Mouse (Mus musculus): Measurements from ENCODE around the gene Gps2.
"Not testable (repeated sequence)": the region's sequence is repeated elsewhere in the genome, so short reads cannot be mapped to it uniquely, and the experiment has no call there.

Gps2 gene

DNA sequence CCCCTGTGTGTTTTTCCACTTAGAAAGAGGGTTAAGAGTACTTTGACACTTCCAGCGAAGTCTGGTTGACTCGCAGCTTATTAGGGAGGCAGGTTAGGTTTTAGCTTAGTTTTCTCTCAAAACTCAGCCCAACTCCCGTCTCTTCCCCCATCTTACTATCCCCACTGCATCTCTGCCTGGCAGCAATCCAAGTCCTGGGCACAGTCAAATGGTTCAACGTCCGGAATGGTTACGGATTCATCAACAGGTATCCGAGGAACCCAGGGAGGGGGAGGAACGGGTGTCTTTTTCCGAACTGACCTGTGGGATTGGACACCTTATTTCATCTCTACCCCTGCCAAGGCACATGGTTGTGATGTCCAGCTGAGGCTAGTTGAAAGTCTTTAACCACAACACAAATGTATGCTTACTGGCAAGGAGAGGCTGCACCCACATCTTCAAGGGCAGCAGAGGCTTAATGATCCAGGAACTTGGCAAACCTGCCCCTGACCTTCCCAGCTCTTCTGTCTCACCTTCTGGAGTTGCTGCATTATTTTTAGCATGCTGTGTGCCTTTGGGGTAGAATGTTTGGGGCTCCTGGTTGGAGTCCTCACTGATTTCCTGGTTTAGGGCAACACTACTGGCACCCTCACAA is 23.1 kb downstream of the Gps2 start:
- in situ Hi-C loops (cut with MboI, MseI) = no loop called here

DNA sequence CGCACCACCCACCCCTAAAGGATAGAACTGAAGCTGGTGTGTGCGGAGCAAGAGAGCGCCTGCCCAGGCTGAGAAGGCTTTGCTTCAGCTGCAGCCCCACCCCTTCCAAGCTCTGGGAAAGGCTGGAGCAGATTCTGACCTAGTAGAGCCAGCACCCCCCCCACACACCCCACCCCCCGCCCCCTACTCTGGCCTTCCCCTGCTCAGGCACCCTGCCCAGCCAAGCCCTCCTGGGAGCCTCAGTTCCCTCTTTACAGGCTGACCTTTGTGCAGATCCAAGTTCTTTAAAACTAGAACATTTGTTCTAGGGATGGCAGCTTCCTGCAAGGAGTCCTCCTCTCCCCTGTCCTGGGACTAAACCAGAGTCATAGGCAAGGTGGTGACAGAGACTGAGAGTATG is 23.7 kb downstream of the Gps2 start:
- in situ Hi-C loops (cut with MboI, MseI) = no loop called here

DNA sequence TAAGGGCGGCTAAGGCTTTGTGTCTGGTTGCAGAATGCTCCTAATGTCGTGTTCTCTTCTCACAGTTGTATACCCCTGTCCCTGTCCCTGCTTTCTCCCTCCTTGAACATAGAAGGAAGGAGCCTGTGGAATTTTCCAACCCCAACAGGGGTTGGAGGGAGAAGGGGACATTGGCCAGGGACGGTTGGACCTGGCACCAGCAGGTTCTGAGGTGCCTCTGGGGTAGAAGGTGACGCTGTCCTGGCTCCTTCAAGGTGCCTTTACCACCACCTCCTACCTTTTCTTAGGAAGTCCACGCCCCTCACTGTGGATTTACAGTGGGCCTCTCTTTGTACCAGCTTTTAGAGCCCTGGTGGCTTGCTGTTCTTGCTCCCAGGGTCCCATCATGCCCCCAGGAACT is 24.1 kb downstream of the Gps2 start:
- in situ Hi-C loops (cut with MboI, MseI) = no loop called here

DNA sequence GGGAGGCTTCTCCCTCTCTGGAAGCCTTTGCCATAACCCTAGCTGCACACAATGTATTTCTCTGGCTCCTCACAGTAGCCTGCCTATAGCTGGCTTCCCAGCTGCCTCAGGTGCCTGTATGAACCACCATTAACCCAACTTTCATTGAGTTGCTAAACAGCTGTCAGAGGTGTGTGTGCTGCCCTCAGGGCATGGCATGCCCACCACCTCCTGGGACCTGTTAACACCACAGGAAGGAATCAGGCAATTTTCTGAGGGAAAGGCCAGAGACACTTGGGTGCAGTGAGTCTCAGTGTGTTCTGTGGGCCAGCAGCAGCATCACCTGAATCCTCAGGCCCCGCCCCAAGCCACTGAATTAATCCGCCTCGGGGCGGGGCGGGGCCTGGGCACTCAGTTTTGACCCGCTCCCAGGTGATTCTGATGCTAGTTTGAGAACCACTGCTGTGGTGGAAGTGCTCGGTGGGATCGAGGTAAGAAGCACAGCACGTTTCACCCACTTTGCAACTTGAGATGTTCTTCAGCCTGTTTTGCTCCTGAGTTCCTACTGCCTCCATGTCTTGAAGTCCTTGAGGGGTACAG is 24.8 kb downstream of the Gps2 start:
- in situ Hi-C loops (cut with MboI, MseI) = no loop called here

DNA sequence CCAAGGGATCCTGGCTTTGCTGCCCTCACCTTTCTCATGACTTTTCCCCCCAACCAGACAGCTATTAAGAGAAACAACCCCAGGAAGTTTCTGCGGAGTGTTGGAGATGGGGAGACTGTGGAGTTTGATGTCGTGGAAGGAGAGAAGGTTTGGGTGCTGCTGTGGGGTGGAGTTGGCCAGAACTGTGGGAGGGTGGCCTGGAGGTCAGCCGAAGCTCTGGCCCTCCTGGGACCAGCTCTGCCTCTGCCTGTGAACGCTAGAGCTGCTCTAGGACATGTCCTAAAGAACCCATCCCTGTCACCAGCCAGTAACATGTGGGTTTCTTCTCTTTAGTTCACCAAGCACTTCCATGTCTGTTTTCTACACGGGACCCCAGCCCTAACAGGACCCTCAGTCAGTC is 25.5 kb downstream of the Gps2 start:
- in situ Hi-C loops (cut with MboI, MseI) = no loop called here

DNA sequence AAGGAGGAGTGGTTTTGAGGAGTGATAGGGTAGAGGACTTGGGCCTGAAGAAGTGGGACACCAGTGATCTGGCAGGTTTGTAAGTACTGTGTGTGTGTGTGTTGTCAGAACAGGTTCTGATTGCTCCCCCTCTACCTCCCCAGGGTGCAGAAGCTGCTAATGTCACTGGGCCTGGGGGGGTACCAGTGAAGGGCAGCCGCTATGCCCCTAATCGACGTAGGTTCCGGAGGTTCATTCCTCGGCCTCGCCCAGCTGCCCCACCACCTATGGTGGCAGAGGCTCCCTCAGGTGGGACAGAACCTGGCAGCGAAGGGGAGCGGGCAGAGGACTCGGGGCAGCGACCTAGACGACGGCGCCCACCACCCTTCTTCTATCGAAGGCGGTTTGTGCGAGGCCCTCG is 26.0 kb downstream of the Gps2 start:
- in situ Hi-C loops (cut with MboI, MseI) = no loop called here

DNA sequence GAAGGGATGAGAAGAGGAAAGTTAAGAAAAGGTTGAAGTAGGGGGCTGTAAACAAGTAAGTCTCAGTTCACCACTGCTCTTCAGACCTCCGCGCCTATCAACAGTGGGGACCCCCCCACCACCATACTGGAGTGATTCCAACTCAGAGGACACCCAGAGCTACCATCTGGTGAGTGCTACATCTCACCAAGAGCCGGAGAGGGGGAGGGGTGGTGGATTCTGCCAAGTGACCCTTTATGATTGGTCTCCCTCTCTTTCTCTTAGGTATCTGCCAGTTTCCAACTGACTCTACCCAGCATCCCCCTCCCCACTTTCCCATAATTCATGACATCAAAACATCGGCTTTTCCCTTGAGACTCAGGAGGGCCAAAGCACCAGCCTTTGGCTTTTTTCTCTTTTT is 27.3 kb downstream of the Gps2 start:
- in situ Hi-C loops (cut with MboI, MseI) = no loop called here

DNA sequence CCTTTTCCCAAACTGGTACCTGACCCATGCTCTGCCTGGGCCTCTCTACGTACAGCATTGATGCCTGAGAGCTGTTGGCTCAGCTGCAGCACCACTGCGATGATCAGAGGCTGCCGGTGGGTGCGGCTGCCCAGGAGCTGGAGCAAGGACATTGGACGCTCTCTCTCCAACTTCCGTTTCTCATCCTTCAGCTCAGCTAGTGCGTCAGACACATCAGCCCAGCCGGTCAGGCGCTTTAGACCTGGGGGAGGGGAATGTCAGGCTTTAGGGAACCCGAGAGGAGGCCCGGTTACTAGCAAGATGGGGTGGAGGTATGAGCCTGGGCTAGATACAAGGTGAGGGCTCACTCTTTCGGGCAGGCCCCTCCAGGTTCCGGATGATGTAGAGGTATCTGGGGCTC is 31.5 kb downstream of the Gps2 start:
- in situ Hi-C loops (cut with MboI, MseI) = no loop called here

DNA sequence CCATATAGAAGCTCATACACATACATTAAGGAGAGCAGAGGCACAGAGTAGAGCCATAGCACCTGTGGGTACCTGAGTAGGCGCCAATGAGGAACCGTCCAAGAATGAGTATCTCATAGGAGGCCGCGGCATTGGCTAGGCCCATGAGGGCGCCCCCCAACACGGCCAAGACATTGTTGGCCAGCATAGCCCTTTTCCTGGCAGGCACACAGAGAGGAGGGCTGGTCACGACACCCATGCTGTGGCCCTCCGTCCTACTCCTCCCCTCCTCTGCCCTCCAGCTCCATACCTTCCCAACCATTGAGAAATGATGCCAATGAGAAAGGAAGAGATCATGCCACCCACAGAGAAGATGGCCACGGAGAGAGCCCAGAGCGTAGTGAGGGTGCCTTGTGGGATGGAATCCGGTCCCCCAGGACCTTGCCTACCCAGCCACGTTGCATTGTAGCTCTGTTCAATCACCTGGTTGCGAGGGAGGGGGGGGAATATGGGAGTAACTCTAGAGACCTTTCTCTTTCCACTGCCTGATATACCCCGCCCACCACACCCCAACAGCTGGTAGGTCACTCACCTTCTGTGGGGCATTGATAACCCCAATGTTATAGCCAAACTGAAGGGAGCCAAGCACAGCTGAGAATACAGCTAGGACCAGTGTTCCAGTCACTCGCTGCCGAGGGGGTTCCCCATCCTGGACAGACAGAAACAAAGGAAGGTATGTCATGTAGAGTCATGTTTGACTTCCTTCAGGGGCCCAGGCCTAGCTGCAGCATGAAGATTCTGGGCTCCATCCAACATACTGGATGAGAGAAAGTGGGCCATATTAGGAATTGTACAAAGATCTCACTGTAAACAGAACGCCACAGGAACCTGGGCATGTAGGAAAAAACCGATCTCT is 32.6 kb downstream of the Gps2 start:
- in situ Hi-C loops (cut with MboI, MseI) = no loop called here

DNA sequence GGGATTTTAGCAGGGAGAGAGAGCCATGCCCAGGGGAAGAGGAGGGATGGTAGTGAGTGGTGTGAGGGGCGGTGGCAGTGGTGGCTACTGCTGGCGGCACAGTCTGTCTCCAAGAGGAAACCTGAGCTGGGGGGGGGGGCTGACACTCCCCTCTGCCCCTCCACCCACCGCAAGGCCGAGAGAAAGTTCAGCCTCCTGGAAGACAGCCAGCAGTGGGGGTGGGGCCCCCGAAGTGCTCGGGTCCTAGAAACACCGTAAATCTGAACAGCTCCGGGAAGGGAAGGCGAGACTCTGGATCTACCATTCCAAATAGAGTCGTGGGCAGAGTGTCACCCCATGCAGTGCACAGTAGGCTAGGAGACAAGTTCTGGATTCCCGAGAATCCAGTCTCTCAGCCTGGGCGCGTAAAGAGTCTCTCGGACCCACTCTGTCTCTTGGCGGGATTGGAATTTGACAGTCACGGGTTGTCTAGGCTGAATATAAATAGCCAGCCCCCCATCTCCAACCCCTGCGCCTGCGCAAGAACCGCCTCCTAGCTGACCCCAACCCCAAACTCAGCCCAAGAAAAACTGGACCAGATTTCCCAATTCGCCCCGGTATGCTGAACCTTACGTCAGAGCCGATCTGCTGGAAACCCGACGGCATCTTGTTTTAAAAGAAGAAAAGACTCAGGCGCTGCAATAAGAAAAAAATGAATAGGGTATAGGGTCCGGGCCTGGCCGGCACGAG is 33.8 kb downstream of the Gps2 start:
- in situ Hi-C loops (cut with MboI, MseI) = no loop called here

DNA sequence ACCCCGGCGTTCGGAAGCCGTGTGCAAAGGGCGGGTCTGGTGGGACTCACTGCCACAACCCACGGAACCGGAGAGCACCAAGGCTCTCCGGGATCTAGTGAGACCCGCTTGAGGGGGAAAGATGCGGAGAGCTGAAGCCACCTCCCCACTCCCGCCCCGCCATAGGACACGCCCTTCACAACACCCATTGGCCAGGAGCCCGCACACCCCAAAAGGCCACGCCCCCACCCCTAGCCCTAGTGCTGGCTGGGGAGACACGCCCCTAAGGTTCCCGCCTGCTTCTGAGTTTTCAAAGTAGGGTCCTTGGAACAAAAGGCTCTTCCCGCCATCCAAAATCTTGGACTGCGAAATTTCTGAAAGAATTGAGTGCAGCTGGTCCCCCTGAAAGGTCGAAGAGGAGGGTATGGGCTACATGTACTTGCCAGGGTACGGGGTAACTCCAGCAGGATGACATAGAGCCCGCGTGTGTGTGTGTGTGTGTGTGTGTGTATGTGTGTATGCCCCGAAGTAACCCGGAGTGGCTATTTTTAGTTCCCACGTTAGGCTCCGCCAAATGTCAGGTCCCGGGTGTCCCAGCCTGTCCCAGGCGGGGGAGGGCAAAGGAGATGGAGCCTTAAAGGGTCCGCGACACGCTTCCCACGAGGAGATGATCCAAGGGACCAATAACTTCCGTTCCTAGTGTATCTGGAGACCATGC is 34.5 kb downstream of the Gps2 start, which contains the start of gene Slc2a4:
TSS of gene Slc2a4 (minus strand) at position 123 of the 697 bp plus-strand sequence.
- in situ Hi-C loops (cut with MboI, MseI) = no loop called here

DNA sequence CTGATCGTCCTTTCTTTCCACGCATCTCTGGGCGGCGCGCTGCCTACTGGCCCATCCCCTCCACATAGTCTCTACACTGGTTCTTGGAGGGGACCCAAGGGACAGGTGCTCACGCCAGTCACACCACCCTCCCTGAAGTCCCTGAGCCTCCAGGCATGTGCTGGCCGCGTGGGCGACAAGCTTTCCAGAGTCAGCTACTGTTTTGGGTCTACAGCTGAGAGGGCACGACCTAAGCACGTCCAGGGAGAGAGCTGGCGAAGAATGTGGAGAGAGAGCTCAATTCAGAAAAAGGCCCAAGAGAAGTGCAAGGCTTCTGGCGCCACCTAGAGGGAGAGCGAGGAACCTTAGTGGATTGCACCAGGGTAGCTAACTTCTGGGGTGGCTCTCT is 35.1 kb downstream of the Gps2 start:
- in situ Hi-C loops (cut with MboI, MseI) = no loop called here

DNA sequence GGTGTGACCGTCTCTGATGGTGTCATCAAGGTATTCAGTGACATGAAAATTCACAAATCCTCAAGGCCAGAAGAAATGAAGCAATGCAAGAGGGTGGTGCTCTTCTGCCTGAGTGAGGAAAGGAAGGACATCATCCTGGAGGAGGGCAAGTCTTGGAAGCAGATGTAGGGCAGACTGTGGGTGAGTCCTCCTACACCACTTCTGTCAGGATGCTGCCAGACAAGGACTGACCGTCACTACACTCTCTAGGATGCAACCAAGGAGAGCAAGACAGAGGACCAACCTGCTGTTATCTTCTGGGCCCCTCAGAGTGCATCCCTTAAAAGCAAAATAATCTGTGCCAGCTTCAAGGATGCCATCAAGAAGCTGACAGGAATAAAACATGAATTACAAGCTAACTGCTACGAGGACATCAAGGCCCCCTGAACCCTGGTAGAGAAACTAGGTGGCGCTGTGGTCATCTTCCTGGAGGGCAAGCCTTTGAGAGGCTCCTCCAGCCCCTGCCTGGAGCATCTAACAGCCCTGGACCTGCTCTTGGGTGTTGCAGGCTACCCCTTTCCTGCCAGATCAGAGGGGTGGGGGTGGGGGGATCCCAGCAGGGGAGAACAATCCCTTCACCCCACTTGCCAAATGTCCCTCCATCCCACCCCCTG is 37.2 kb downstream of the Gps2 start:
- in situ Hi-C loops (cut with MboI, MseI) = no loop called here

DNA sequence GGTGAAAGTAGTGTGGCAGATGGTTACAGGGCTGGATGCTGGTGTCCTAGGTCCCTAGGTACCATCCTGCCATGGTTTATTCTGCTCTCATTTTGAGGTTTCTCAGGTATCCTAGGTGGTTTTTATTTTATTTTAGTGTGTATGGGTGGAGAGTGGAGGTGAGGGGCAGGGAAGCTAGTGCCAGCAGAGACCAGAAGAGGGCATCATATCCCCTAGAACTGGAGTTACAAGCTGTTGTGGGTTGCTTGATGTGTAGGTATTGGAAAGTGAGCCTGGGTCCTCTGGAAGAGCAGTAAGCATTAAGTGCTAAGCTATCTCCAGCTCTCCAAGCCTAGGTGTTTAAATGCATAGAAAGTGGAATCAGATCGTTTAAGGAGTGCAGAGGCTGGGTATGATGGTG is 38.6 kb downstream of the Gps2 start:
- in situ Hi-C loops (cut with MboI, MseI) = no loop called here

DNA sequence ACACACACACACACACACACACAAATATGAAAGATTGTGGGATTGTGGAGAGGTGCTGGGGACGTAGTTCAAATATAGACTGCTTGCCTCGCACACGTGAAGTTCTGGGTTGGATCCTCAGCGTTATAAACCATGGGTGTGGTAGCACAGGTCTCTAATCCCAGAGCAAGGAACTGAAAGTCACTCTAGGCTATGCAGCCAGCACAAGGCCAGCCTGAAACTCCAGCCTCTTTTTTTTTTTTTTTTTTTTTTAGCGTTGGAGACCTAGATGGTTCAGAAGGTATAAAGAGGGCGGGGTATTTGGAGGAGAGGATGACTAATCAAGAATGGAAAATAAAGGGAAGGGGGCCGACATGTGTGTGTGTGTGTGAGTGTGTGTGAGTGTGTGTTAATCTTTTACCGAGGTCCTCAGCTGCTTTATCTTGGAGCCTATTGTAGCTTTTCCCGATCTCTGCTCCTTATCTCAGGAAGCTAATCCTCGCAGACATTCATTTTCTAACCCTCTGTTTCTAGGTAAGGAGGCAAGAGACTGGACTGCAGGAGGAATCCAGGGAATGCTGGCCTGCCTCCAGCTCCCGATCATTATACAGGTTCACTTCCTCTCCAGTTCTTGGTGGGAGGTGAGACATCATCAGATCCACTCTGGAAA is 39.7 kb downstream of the Gps2 start:
- in situ Hi-C loops (cut with MboI, MseI) = no loop called here

DNA sequence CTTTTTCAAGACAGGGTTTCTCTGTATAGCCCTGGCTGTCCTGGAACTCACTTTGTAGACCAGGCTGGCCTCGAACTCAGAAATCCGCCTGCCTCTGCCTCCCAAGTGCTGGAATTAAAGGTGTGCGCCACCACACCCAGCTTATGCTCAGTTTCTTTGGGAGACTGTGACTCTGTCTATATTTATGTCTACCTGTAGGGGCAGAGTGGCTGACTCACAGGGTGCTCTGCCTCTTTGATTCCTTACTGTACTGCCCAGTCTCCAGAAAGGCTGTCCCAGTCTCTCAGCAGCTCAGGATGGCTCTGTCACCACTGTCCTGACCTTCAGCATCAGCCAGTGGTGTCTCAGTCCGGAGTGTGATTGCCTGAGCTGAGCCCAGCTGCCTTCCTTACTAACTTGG is 41.9 kb downstream of the Gps2 start:
- in situ Hi-C loops (cut with MboI, MseI) = not testable (repeated sequence)

DNA sequence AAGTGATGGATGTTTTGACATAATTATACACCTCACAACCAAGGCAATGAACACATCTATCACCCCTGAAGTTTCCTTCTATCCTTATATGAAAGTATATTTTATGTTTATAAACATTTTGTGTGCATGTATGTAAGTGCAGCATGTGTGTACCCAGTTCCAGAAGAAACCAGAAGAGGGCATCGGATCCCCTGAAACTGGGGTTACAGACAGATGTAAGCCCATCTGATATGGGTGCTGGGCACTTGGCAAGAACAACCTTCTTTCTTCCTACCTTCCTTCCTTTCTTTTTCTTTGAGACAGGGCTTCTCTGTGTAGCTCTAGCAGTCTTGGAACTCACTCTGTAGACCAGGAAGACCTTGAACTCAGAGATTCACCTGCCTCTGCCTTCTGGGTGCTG is 42.5 kb downstream of the Gps2 start:
- in situ Hi-C loops (cut with MboI, MseI) = no loop called here

DNA sequence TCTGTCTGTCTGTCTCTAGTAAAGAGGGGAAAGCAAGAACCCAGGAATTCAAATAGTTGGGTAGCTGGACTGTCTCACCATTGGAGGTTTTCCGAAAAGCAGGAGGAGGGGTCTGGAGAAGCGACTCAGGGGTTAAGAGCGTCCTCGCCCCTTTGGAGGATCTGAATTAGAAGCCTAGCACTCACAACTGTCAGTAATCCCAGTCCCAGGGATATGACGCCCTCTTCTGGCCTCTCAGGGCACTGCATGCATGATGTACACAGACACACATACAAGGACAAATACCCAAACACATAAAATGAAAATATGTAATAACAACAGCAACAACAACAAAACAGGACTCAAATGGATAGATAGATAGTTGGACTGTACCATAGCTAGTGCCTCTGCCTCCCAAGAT is 46.9 kb downstream of the Gps2 start:
- in situ Hi-C loops (cut with MboI, MseI) = no loop called here

DNA sequence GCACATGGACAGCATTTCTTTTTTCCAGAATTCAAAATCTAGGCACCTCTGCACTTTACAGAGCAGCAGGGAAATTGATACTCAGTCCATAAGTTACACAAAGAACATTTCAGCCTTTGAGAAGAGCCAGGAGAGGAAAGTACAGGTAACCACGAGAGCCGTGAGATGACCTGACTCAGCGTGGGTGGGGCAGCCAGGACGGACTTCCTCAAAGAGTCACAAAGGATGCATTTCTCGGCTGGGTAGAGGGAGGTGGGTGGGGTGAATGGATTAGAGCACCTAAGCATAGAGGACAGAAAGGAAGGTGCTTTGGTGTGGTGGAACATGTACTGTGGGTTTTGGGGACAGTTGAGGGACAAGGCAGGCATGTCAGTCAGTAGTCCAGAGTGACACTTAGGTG is 48.2 kb downstream of the Gps2 start:
- in situ Hi-C loops (cut with MboI, MseI) = no loop called here

DNA sequence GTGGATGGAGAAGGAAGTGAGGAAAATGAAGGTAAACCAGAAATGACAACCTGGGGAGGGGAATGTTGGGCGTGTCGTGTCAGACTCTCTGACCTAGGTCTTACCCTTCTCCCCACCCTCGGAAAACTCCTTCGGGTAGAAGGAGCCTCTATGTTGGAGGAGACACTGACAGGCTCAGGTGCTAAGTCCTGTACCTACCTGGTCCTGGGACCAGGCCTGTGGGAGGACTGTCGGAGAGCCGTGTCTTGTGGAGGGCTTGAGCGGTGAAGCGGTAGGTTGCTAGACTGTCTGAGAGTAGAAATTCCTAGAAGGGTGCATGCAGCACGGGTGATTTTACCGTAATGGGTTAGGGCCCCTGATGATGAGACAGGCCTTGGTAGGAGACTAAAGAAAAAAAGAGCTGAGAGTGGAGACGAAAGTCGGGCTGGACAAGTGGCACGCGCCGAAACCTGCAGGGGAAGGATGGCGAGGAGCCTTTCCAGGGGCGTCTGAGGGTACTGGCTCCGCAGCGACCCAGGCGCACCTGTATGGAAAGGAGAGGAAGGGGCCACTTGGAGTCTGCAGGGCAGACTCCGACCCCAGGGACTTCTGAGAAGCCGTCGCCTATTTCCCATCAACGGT is 51.1 kb downstream of the Gps2 start, which contains the start of gene Cldn7:
TSS of gene Cldn7 (plus strand) at position 130 of the 621 bp plus-strand sequence.
- in situ Hi-C loops (cut with MboI, MseI) = no loop called here

Measured in regulatory T cell (primary cell).